Mouse (Mus musculus) thymus, postnatal 10 days (tissue): ENCODE results near the gene Tap1.
"Not testable (repeated sequence)": the region's sequence is repeated elsewhere in the genome, so short reads cannot be mapped to it uniquely, and the experiment has no call there.

Source experiments
- DNase-seq, 2 experiments: peaks; one replicate each; pipeline ENCODE4 v3.0.0; 2021; ENCODE audit warnings: low spot score in 2 of 2

Gene Tap1

GRCm38 (mm10) chr17:34187261-34187916 is at the start of gene Tap1, which contains the start of gene Psmb9:
TSS of gene Tap1 (plus strand) at chr17:34187553.
TSS of gene Psmb9 (minus strand) at chr17:34187764.
- peak; percentile 98 to 100 for DNase-seq

- no peak for DNase-seq
Observed at GRCm38 (mm10) chr17:34137601-34138000, 49.8 kb upstream of the Tap1 start.

GRCm38 (mm10) chr17:34138655-34139054 is 48.7 kb upstream of the Tap1 start:
- no peak for DNase-seq

DNA sequence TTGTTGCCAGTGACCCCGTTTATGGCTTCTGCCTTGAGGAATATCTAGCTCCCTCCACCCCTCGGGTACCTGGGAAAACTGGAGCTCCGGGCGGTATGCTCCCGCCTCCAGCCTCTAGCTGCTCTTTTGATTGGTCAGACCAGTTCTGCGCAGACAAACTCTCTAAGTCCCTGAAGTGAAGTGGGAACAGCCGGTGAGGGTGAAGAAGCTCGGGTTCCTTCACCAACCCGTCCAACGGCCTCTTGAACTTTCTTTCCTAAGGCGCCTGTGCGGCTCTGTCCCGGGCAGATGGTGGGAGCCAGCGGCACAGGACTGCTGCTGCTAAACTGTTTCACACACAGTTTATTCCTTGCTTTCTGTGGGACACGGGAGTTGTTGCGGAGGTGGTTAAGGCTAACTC is 47.9 kb upstream of the Tap1 start:
- no peak for DNase-seq

- no peak for DNase-seq
Observed at GRCm38 (mm10) chr17:34140240-34140639, 47.1 kb upstream of the Tap1 start.

GRCm38 (mm10) chr17:34141448-34141847 is 45.9 kb upstream of the Tap1 start:
- no peak for DNase-seq

- DNase-seq: no peak
Observed at GRCm38 (mm10) chr17:34142456-34143010, 44.8 kb upstream of the Tap1 start.

GRCm38 (mm10) chr17:34143033-34143432 is 44.3 kb upstream of the Tap1 start, which contains the start of gene H2-DMb2:
TSS of gene H2-DMb2 (plus strand) at chr17:34143307.
- DNase-seq: peak; percentile 75 to 79

- no peak for DNase-seq
Observed at GRCm38 (mm10) chr17:34143461-34143860, 43.9 kb upstream of the Tap1 start.

DNA sequence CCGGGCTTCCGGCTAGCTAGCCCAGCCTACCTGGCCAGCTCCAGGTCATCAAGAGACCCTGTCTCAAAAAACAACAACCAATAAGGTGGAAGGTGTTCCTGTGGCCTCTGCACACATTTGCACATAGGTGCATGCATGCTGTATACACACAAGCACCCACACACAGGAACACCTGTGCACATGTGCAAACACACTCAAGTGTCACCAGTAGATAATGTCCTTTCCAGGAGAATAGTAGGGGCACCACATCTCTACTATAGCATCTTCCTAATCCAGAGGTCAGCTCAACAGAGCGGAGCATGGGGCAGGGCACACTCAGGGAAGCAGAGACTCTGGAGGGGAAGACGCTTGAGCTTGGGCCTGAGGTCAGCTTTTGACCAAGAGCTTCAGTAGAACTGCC is 43.1 kb upstream of the Tap1 start:
- not testable (repeated sequence) for DNase-seq

GRCm38 (mm10) chr17:34144960-34145371 is 42.4 kb upstream of the Tap1 start:
- DNase-seq: no peak

GRCm38 (mm10) chr17:34152923-34153322 is 34.4 kb upstream of the Tap1 start, which contains the start of gene H2-DMb1:
TSS of gene H2-DMb1 (plus strand) at chr17:34153072.
- no peak for DNase-seq

- DNase-seq: no peak
Observed at GRCm38 (mm10) chr17:34155534-34155933, 31.8 kb upstream of the Tap1 start.

DNA sequence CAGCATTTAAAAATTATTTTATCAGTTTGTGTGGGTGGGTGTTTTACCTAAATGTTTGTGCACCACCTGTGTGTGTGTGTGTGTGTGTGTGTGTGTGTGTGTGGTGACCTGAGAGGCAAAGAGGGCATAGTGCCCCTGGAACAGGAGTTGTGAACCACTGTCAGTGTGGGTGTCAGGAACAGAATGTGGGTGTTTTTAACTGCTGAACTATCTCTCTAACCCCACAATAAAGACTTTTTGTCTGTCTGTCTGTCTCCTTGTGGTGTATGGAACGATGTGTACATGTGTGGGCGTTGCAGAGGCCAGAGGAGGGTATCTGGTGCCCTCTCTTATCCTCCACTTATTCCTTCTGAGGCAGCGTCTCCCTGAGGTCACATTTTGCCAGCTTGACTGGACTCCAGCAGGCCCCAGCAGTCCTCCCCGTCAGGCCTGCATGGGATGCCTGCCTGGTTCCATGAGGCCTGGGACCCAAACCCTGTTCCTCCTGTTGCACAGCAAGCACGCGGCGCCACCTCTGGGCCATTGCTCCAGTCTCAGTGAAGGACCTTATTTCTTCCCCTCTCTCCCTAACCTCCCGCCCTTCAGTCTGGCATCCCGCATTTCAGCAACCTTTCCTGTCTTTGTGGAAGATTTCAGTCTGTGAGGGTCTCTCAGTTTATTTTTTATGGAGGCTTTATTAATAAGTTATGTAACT is 23.0 kb upstream of the Tap1 start:
- DNase-seq: peak in 1 of 2 experiments; percentile 58

GRCm38 (mm10) chr17:34165033-34165730 is 22.2 kb upstream of the Tap1 start:
- no peak for DNase-seq

DNA sequence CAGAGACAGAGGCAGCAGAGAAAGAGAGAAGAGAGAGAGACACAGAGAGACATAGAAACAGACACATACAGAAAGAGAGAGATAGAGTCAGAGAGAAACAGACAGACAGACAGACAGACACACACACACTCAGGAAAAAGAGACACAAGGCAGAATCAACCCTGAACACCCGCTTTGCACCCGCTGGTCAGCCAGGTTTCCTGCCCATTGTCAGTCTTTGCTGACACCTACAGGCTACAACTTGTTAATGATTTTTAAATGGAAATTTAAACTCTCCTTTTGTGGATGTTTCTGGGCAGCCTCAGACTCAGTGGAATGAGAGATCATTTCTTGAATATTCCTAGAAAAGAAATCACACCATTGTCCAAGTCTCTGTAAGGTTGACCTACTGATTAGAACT is 18.1 kb upstream of the Tap1 start:
- DNase-seq: peak; percentile 31 to 54

DNA sequence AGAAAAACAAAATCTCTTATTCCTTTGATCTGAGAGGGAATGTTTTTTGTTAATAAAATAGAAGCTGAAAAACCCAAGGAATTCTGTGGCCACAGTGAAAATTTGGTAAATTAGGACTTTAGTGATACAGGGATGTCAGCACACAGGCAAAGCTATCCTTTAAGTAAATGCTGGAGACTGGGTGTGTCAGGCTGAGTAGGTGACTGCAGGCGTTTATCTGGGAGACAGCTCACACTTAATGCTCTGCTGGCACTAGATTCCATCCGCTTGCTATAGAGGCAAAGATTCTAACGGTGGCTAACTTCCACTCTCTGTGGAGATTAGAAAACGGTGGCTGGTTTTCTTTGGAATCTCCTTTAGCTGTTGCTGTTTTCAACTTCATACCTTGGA is 16.9 kb upstream of the Tap1 start:
- DNase-seq: no peak

GRCm38 (mm10) chr17:34170877-34171498 is 16.4 kb upstream of the Tap1 start:
- DNase-seq: peak; percentile 83 to 88

DNA sequence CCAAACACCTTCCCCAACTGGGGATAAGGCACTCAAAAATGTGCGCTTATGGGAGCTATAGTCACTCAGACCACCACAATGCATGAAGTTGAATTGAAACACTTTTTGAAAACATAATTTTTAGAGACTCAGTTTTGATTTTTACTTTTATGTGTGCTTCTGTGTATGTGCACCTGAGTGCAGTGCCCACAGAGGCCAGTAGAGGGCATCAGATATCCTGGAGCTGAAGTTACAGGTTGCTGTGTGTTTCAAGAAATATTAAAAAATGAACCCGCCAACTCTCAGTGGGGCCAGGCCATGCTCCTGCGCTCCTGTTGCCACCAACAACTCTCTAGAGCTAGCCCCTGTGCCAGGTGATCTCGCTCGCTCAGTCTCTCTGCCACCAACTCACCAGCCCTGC is 14.8 kb upstream of the Tap1 start:
- no peak for DNase-seq

GRCm38 (mm10) chr17:34174075-34174474 is 13.3 kb upstream of the Tap1 start:
- DNase-seq: no peak

DNA sequence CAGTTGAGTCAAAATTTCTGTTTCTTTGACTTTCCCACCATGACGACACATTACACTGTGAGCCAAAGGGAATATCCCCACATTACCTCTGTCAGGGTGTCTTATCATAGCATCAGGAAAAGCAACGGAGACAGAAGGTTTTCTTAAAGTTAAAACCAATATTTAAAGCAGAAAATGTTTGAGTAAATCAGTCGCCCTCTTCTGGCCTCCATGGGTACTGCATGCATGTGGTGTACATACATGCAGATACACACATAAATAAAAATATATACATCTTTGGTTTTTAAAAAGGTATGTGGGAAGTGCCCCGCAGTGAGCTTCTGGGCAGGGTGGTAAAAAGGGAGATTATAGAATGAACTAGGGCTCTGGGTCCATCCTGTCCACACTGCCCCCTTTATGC is 10.2 kb upstream of the Tap1 start:
- DNase-seq: no peak

DNA sequence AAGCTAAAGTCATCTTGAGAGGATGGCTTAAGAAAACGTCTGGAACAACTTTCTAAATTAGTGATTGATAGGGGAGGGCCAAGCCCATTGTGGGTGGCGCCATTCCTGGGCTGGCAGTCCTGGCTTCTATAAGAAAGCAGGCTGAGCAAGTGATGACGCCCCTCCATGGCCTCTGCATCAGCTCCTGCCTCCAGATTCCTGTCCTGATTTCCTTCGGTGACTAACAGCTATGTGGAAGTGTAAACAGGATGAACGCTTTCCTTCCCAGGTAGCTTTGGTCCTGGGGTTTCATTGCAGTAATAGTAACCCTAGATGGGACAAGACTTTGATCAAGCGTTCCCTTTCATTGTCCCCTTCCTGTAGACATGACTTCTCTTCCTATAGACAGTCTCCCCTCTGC is 8.3 kb upstream of the Tap1 start:
- DNase-seq: no peak
